Mouse (Mus musculus): ENCODE data around the gene Tmem184a. TPM values are rescaled to one million over a fixed set of nuclear protein-coding genes. Genes with fewer than 3 reads are reported as not detected.

Tmem184a gene
- 3.5 and 4.3 TPM in 2 replicates for polyA plus RNA-seq (2016; fragmentation: Nextera tagmentation; extraction: Ambion mirVana)

GRCm38 (mm10) chr5:139819538-139820181, at the start of gene Tmem184a:
Gene Tmem184a, minus strand, starts transcription at chr5:139819917.
- Histone ChIP-seq H3K4me3 (no peak within 1 kb of the TSS), H3K36me3 (replicated peaks) (peaks cover 37% of the 10 kb centered on the region), H3K27ac (replicated peaks) (no peak within 1 kb of the TSS), H3K27me3 (replicated peaks; ENCODE audit: low read depth, poor library complexity, severe bottlenecking) (peaks cover 11% of the 10 kb centered on the region), H3K4me1 (no peaks in the 10 kb centered on the region), H3K9me3 (no peaks in the 10 kb centered on the region)
- WGBS = 88% methylated on average over 9 of the region's 9 CpGs
- no peak for DNase-seq (ENCODE audit: low spot score)

- Histone ChIP-seq H3K9me3 (no peaks in the 10 kb centered on the region), H3K4me3 (no peak overlapping the region), H3K27ac (replicated peaks) (no peak overlapping the region), H3K27me3 (replicated peaks; ENCODE audit: low read depth, poor library complexity, severe bottlenecking) (0 out of 2 replicates have a peak, but pooled peaks cover 9% of the 10 kb centered on the region), H3K36me3 (replicated peaks) (no peaks in the 10 kb centered on the region), H3K4me1 (peaks cover 10% of the 10 kb centered on the region)
- no peak for DNase-seq (ENCODE audit: low spot score)
- 73% methylated on average over 4 of the region's 4 CpGs for WGBS
Observed at GRCm38 (mm10) chr5:139862759-139863158, 43.0 kb upstream of the Tmem184a start.

GRCm38 (mm10) chr5:139860328-139861104, 40.8 kb upstream of the Tmem184a start:
- H3K4me1 ChIP-seq = peaks cover 10% of the 10 kb centered on the region
- H3K27ac ChIP-seq (replicated peaks) = no peak overlapping the region
- DNase-seq (ENCODE audit: low spot score) = no peak
- no peak overlapping the region for H3K4me3 ChIP-seq
- 27% methylated on average over 15 of the region's 15 CpGs for WGBS
- H3K27me3 ChIP-seq (replicated peaks; ENCODE audit: low read depth, poor library complexity, severe bottlenecking) = 0 out of 2 replicates have a peak, but pooled peaks cover 9% of the 10 kb centered on the region
- H3K36me3 ChIP-seq (replicated peaks) = no peaks in the 10 kb centered on the region
- no peaks in the 10 kb centered on the region for H3K9me3 ChIP-seq

- WGBS = 87% methylated on average over 12 of the region's 12 CpGs
Observed at GRCm38 (mm10) chr5:139849626-139850320, 30.1 kb upstream of the Tmem184a start.

GRCm38 (mm10) chr5:139839142-139839541, 19.4 kb upstream of the Tmem184a start:
- H3K36me3 ChIP-seq (replicated peaks) = no peaks in the 10 kb centered on the region
- H3K4me3 ChIP-seq = no peak overlapping the region
- peak; percentile 34 for DNase-seq (ENCODE audit: low spot score)
- 18% methylated on average over 3 of the region's 3 CpGs for WGBS
- no peak overlapping the region for H3K27ac ChIP-seq (replicated peaks)
- H3K27me3 ChIP-seq (replicated peaks; ENCODE audit: low read depth, poor library complexity, severe bottlenecking) = 0 out of 2 replicates have a peak, but pooled peaks cover 5% of the 10 kb centered on the region
- 0 out of 2 replicates have a peak, but pooled peaks cover 1% of the 10 kb centered on the region for H3K9me3 ChIP-seq
- H3K4me1 ChIP-seq = peaks cover 6% of the 10 kb centered on the region

More at GRCm38 (mm10) chr5:139849626-139850320, 30.1 kb upstream of the Tmem184a start:
- no peak overlapping the region for H3K4me3 ChIP-seq
- H3K36me3 ChIP-seq (replicated peaks) = no peaks in the 10 kb centered on the region
- DNase-seq (ENCODE audit: low spot score) = no peak
- no peaks in the 10 kb centered on the region; the same call in 1 of the 2 replicates for H3K27me3 ChIP-seq (replicated peaks; ENCODE audit: low read depth, poor library complexity, severe bottlenecking)
- H3K27ac ChIP-seq (replicated peaks) = no peak overlapping the region
- peaks cover 5% of the 10 kb centered on the region; the same call in 1 of the 2 replicates for H3K9me3 ChIP-seq
- H3K4me1 ChIP-seq = peaks cover 10% of the 10 kb centered on the region; the same call in 1 of the 2 replicates

GRCm38 (mm10) chr5:139838476-139838892, 18.8 kb upstream of the Tmem184a start:
- 16% methylated on average over 2 of the region's 2 CpGs for WGBS
- Histone ChIP-seq H3K36me3 (replicated peaks) (no peaks in the 10 kb centered on the region), H3K9me3 (no peaks in the 10 kb centered on the region), H3K27me3 (replicated peaks; ENCODE audit: low read depth, poor library complexity, severe bottlenecking) (0 out of 2 replicates have a peak, but pooled peaks cover 5% of the 10 kb centered on the region), H3K4me1 (peaks cover 6% of the 10 kb centered on the region), H3K27ac (replicated peaks) (no peak overlapping the region), H3K4me3 (no peak overlapping the region)
- DNase-seq (ENCODE audit: low spot score) = peak; percentile 82

- no peaks in the 10 kb centered on the region for H3K36me3 ChIP-seq (replicated peaks)
- no peaks in the 10 kb centered on the region for H3K27me3 ChIP-seq (replicated peaks; ENCODE audit: low read depth, poor library complexity, severe bottlenecking)
- H3K4me3 ChIP-seq = no peak overlapping the region
- H3K27ac ChIP-seq (replicated peaks) = no peak overlapping the region
- DNase-seq (ENCODE audit: low spot score) = no peak
- 87% methylated on average over 7 of the region's 7 CpGs for WGBS
- H3K9me3 ChIP-seq = no peaks in the 10 kb centered on the region
- H3K4me1 ChIP-seq = peaks cover 6% of the 10 kb centered on the region
Observed at GRCm38 (mm10) chr5:139835706-139836105, 16.0 kb upstream of the Tmem184a start.

GRCm38 (mm10) chr5:139832125-139832524, 12.4 kb upstream of the Tmem184a start:
- H3K9me3 ChIP-seq = no peaks in the 10 kb centered on the region
- H3K27me3 ChIP-seq (replicated peaks; ENCODE audit: low read depth, poor library complexity, severe bottlenecking) = no peaks in the 10 kb centered on the region
- H3K4me3 ChIP-seq = no peak overlapping the region
- 0 out of 2 replicates have a peak, but pooled peaks cover 1% of the 10 kb centered on the region for H3K4me1 ChIP-seq
- no peak for DNase-seq (ENCODE audit: low spot score)
- WGBS = 83% methylated on average over 7 of the region's 7 CpGs
- H3K27ac ChIP-seq (replicated peaks) = no peak overlapping the region
- no peaks in the 10 kb centered on the region for H3K36me3 ChIP-seq (replicated peaks)

- no peak for DNase-seq (ENCODE audit: low spot score)
- peaks cover 8% of the 10 kb centered on the region for H3K4me1 ChIP-seq
- H3K27me3 ChIP-seq (replicated peaks; ENCODE audit: low read depth, poor library complexity, severe bottlenecking) = no peaks in the 10 kb centered on the region
- H3K36me3 ChIP-seq (replicated peaks) = no peaks in the 10 kb centered on the region
- H3K4me3 ChIP-seq = no peak overlapping the region
- 87% methylated on average over 3 of the region's 3 CpGs for WGBS
- no peak overlapping the region for H3K27ac ChIP-seq (replicated peaks)
- H3K9me3 ChIP-seq = no peaks in the 10 kb centered on the region
Observed at GRCm38 (mm10) chr5:139830734-139831133, 11.0 kb upstream of the Tmem184a start.

GRCm38 (mm10) chr5:139829384-139829783, 9.7 kb upstream of the Tmem184a start:
- 85% methylated on average over 13 of the region's 13 CpGs for WGBS
- Histone ChIP-seq H3K27me3 (replicated peaks; ENCODE audit: low read depth, poor library complexity, severe bottlenecking) (no peaks in the 10 kb centered on the region), H3K4me3 (no peak overlapping the region), H3K4me1 (peaks cover 15% of the 10 kb centered on the region), H3K27ac (replicated peaks) (no peak overlapping the region), H3K9me3 (no peaks in the 10 kb centered on the region), H3K36me3 (replicated peaks) (peaks cover 4% of the 10 kb centered on the region)
- DNase-seq (ENCODE audit: low spot score) = no peak

GRCm38 (mm10) chr5:139827593-139827992, 7.9 kb upstream of the Tmem184a start:
- no peak overlapping the region for H3K27ac ChIP-seq (replicated peaks)
- no peaks in the 10 kb centered on the region for H3K9me3 ChIP-seq
- H3K4me1 ChIP-seq = peaks cover 15% of the 10 kb centered on the region
- H3K4me3 ChIP-seq = no peak overlapping the region
- DNase-seq (ENCODE audit: low spot score) = no peak
- peaks cover 22% of the 10 kb centered on the region for H3K36me3 ChIP-seq (replicated peaks)
- WGBS = 94% methylated on average over 1 of the region's 1 CpGs
- no peaks in the 10 kb centered on the region for H3K27me3 ChIP-seq (replicated peaks; ENCODE audit: low read depth, poor library complexity, severe bottlenecking)

- peaks cover 32% of the 10 kb centered on the region for H3K36me3 ChIP-seq (replicated peaks)
- peak; percentile 92 for DNase-seq (ENCODE audit: low spot score)
- under 1% methylated on average over 43 of the region's 43 CpGs for WGBS
- H3K27me3 ChIP-seq (replicated peaks; ENCODE audit: low read depth, poor library complexity, severe bottlenecking) = no peaks in the 10 kb centered on the region
- no peaks in the 10 kb centered on the region for H3K9me3 ChIP-seq
- peaks cover 15% of the 10 kb centered on the region for H3K4me1 ChIP-seq
- peak within 1 kb of the TSS; percentile 88 for H3K27ac ChIP-seq (replicated peaks)
- peak within 1 kb of the TSS; percentile 73 for H3K4me3 ChIP-seq
Observed at GRCm38 (mm10) chr5:139826357-139827055, 6.8 kb upstream of the Tmem184a start, which contains the start of the genes Gm26938 and Psmg3. Gene Gm26938, minus strand, starts transcription at chr5:139826407. Gene Psmg3, minus strand, starts transcription at chr5:139826885.

Measured in embryonic facial prominence, embryonic 10.5 days (tissue).